Mouse (Mus musculus) retina, embryonic 14.5 days (tissue): ENCODE measurements around the gene Nanos2.
A peak's percentile ranks its signal among the peaks of the same experiment; 100 is the strongest.

ENCODE experiments used
- DNase-seq: peaks from one replicate; pipeline ENCODE4 v3.0.0-alpha.2; 2015; ENCODE audit warnings: low spot score

The Nanos2 gene

GRCm38 (mm10) chr7:18990601-18991295 lies 3.5 kb downstream of the Nanos2 start, which contains the start of gene Mypop:
Gene Mypop, plus strand, starts transcription at chr7:18991245.
- DNase-seq = peak; percentile 100

- DNase-seq = peak; percentile 31
These were observed 4.6 kb downstream of the Nanos2 start for GRCm38 (mm10) chr7:18991660-18992293.

- DNase-seq = no peak
These were observed 5.1 kb downstream of the Nanos2 start for GRCm38 (mm10) chr7:18992294-18992675.

GRCm38 (mm10) chr7:18993036-18993435 lies 5.8 kb downstream of the Nanos2 start:
- DNase-seq = no peak

- no peak for DNase-seq
These were observed 11.6 kb downstream of the Nanos2 start for GRCm38 (mm10) chr7:18998835-18999234.

- DNase-seq = no peak
These were observed 13.2 kb downstream of the Nanos2 start for GRCm38 (mm10) chr7:19000421-19000820.

GRCm38 (mm10) chr7:19001066-19001806 lies 14.0 kb downstream of the Nanos2 start:
- no peak for DNase-seq

- DNase-seq = no peak
These were observed 14.5 kb downstream of the Nanos2 start for GRCm38 (mm10) chr7:19001807-19002085.

GRCm38 (mm10) chr7:19002115-19002514 lies 14.9 kb downstream of the Nanos2 start:
- no peak for DNase-seq

- DNase-seq = peak; percentile 89
These were observed 15.8 kb downstream of the Nanos2 start for GRCm38 (mm10) chr7:19002848-19003498.

- peak; percentile 96 for DNase-seq
These were observed 16.9 kb downstream of the Nanos2 start, which contains the start of gene Irf2bp1 for GRCm38 (mm10) chr7:19003902-19004630. Gene Irf2bp1, plus strand, starts transcription at chr7:19004044.

GRCm38 (mm10) chr7:19004631-19005079 lies 17.5 kb downstream of the Nanos2 start:
- no peak for DNase-seq

GRCm38 (mm10) chr7:19005417-19006121 lies 18.4 kb downstream of the Nanos2 start:
- DNase-seq = no peak

GRCm38 (mm10) chr7:19006476-19006875 lies 19.3 kb downstream of the Nanos2 start:
- peak; percentile 95 for DNase-seq

- DNase-seq = no peak
These were observed 20.1 kb downstream of the Nanos2 start for GRCm38 (mm10) chr7:19007026-19007977.

- DNase-seq = no peak
These were observed 23.4 kb downstream of the Nanos2 start for GRCm38 (mm10) chr7:19010581-19010980.

- DNase-seq = no peak
These were observed 24.9 kb downstream of the Nanos2 start for GRCm38 (mm10) chr7:19012025-19012621.

- DNase-seq = no peak
These were observed 25.7 kb downstream of the Nanos2 start for GRCm38 (mm10) chr7:19012882-19013281.

GRCm38 (mm10) chr7:19014452-19014851 lies 27.3 kb downstream of the Nanos2 start:
- no peak for DNase-seq

GRCm38 (mm10) chr7:19016042-19016441 lies 28.8 kb downstream of the Nanos2 start:
- no peak for DNase-seq
